Mouse (Mus musculus) heart, adult 9 months (tissue): ENCODE data around the gene Lrmp.
"Not testable (repeated sequence)": the region's sequence is repeated elsewhere in the genome, so short reads cannot be mapped to it uniquely, and the experiment has no call there.

Source experiments
- DNase-seq, 2 experiments: peaks; one replicate each; pipeline ENCODE4 v3.0.0; 2022; ENCODE audit warnings: low spot score in 2 of 2

The Lrmp gene

GRCm38 (mm10) chr6:145104241-145104939, 11.1 kb upstream of the Lrmp start:
- no peak for DNase-seq

- DNase-seq = no peak
Observed at GRCm38 (mm10) chr6:145105439-145105838, 10.0 kb upstream of the Lrmp start.

- DNase-seq = no peak
Observed at GRCm38 (mm10) chr6:145106163-145106842, 9.2 kb upstream of the Lrmp start.

- no peak for DNase-seq
Observed at GRCm38 (mm10) chr6:145110786-145111185, 4.7 kb upstream of the Lrmp start.

GRCm38 (mm10) chr6:145112865-145113264, 2.6 kb upstream of the Lrmp start:
- DNase-seq = no peak

- no peak for DNase-seq
Observed at GRCm38 (mm10) chr6:145114561-145114960, 892 bp upstream of the Lrmp start.

- no peak for DNase-seq
Observed at GRCm38 (mm10) chr6:145116098-145116672, 732 bp downstream of the Lrmp start.

- DNase-seq = no peak
Observed at GRCm38 (mm10) chr6:145120086-145120485, 4.6 kb downstream of the Lrmp start.

GRCm38 (mm10) chr6:145120787-145121589, 5.5 kb downstream of the Lrmp start:
- DNase-seq = peak; percentile 40 to 49

GRCm38 (mm10) chr6:145121590-145122420, 6.4 kb downstream of the Lrmp start:
- peak; percentile 23 to 52 for DNase-seq

GRCm38 (mm10) chr6:145122423-145123059, 7.1 kb downstream of the Lrmp start:
- DNase-seq = no peak

GRCm38 (mm10) chr6:145123136-145124060, 7.9 kb downstream of the Lrmp start:
- no peak for DNase-seq

- DNase-seq = no peak
Observed at GRCm38 (mm10) chr6:145124621-145125020, 9.2 kb downstream of the Lrmp start.

- peak; percentile 59 to 61 for DNase-seq
Observed at GRCm38 (mm10) chr6:145125591-145126113, 10.2 kb downstream of the Lrmp start.

- no peak for DNase-seq
Observed at GRCm38 (mm10) chr6:145127652-145128051, 12.2 kb downstream of the Lrmp start.

GRCm38 (mm10) chr6:145129563-145129962, 14.1 kb downstream of the Lrmp start:
- DNase-seq = no peak

GRCm38 (mm10) chr6:145131991-145132390, 16.5 kb downstream of the Lrmp start:
- DNase-seq = no peak

GRCm38 (mm10) chr6:145132969-145133368, 17.5 kb downstream of the Lrmp start:
- DNase-seq = not testable (repeated sequence)

- no peak for DNase-seq
Observed at GRCm38 (mm10) chr6:145135295-145135694, 19.8 kb downstream of the Lrmp start.
